Mouse (Mus musculus) intestine, embryonic 14.5 days (tissue): Measurements from ENCODE around the gene Lhx9. TPM values are rescaled to one million over a fixed set of nuclear protein-coding genes. Genes with fewer than 3 reads are reported as not detected.

ENCODE experiments used
- ATAC-seq: fragments of 200-750 bp; cut with Nextera tagmentation; replicated peaks from 2 replicates; pipeline ENCODE4 v1.8.0; 2017; ENCODE audit warnings: low read depth, moderate number of reproducible peaks, moderate TSS enrichment, moderate library complexity; ENCODE audit not compliant: low FRiP score, low TSS enrichment
- DNase-seq: peaks from one replicate; pipeline ENCODE4 v3.0.0-alpha.2; 2018; ENCODE audit warnings: low spot score
- H3K27ac ChIP-seq: fragments of 300-500 bp; sonication (generic); 2 replicates; pipeline ENCODE4 v1.5.1; 2014; ENCODE audit warnings: low read depth, mild to moderate bottlenecking, control low read depth
- H3K27me3 ChIP-seq: fragments of 300-500 bp; sonication (generic); replicated peaks from 2 replicates; pipeline ENCODE4 v1.6.1; 2014; ENCODE audit warnings: low read length, control low read depth; ENCODE audit not compliant: control insufficient read depth, insufficient read depth
- H3K36me3 ChIP-seq: fragments of 300-500 bp; sonication (generic); 2 replicates; pipeline ENCODE4 v1.6.1; 2014; ENCODE audit warnings: low read length, control low read depth; ENCODE audit not compliant: control insufficient read depth, insufficient read depth
- H3K4me1 ChIP-seq: fragments of 300-500 bp; sonication (generic); replicated peaks from 2 replicates; pipeline ENCODE4 v1.6.1; 2014; ENCODE audit warnings: low read length, control low read depth, mixed read lengths; ENCODE audit not compliant: control insufficient read depth, insufficient read depth
- H3K4me2 ChIP-seq: fragments of 300-500 bp; sonication (generic); 2 replicates; pipeline ENCODE4 v1.6.1; 2014; ENCODE audit warnings: low read length
- H3K4me3 ChIP-seq: fragments of 300-500 bp; sonication (generic); 2 replicates; pipeline ENCODE4 v1.5.1; 2014; ENCODE audit warnings: low read depth, low read length, control low read depth, mixed read lengths
- H3K9ac ChIP-seq: fragments of 300-500 bp; sonication (generic); 2 replicates; pipeline ENCODE4 v1.6.1; 2014; ENCODE audit warnings: mild to moderate bottlenecking, low read length
- H3K9me3 ChIP-seq: fragments of 300-500 bp; sonication (generic); 2 replicates; pipeline ENCODE4 v1.6.1; 2016; ENCODE audit warnings: low read length, control low read depth; ENCODE audit not compliant: control insufficient read depth
- WGBS: fragments of 180-500 bp; shearing (Covaris S2); extraction: QIAGEN DNeasy Blood & Tissue Kit; methylation state at CpG from one replicate; pipeline ENCODE4 v1.1.7; 2014; 5-methylcytosine and 5-hydroxymethylcytosine counted together
- polyA plus RNA-seq: library from polyadenylated mRNA; unstranded; fragments of >200 nt; fragmentation: Nextera tagmentation; extraction: Ambion mirVana; gene quantifications from 2 replicates; pipeline ENCODE4 v1.2.1, GENCODE M21; 2014

Lhx9 gene
- polyA plus RNA-seq, 1 experiment from 2014 or later = 0.05 TPM

DNA sequence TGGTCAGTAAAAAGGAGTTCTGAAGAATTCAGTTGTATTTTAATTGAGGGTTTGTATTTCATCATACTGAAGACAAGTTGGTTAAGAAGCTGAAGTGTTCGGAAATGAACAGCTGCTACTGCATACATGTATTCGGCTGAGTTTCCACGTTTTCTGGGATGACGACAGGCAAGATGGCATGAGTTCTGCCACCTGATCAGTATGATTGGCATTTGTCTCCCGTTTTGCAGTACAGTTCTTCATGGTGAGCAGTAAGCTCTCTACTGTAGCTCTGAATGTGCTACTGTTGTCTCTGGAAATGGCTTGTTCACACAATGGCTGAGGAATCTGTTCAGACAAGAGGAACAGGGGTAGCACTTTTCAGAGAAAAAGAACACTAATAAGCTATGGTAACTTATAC, 50.3 kb downstream of the Lhx9 start:
- H3K4me1 ChIP-seq = no peaks in the 10 kb centered on the region
- no peaks in the 10 kb centered on the region for H3K27me3 ChIP-seq
- whole genome bisulfite sequencing = 84% methylated on average over 5 of the region's 5 CpGs
- no peak overlapping the region for H3K27ac ChIP-seq
- H3K36me3 ChIP-seq = no peaks in the 10 kb centered on the region
- no peak overlapping the region for H3K4me3 ChIP-seq
- ATAC-seq (no peak), DNase-seq (no peak)
- no peak overlapping the region for H3K9ac ChIP-seq
- H3K9me3 ChIP-seq = no peaks in the 10 kb centered on the region
- no peak overlapping the region for H3K4me2 ChIP-seq

DNA sequence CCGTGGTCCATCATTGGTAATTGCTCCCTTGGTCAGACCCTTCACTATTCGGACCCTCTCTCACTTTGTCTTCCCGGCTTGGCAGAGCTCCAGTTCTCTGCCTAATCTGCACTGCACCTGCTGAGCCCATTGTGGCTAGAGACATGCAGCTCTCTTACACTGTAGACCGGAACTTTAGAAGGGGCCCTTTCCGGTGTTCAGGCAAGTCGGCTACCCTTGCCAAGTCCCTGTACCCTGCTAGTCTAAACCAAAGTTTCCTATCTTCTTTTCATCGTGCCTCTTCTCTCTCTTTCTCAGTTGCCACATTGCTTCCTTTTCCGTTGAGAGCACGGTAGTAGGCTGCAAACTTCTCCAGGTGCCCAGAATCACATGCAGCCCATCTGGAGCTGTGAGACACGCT, 62.5 kb downstream of the Lhx9 start:
- H3K27ac ChIP-seq = no peak overlapping the region
- DNase-seq = no peak
- no peak overlapping the region for H3K9ac ChIP-seq
- H3K36me3 ChIP-seq = no peaks in the 10 kb centered on the region
- no peak overlapping the region for H3K4me3 ChIP-seq
- no peaks in the 10 kb centered on the region for H3K4me1 ChIP-seq
- H3K9me3 ChIP-seq = no peaks in the 10 kb centered on the region
- WGBS = 80% methylated on average over 10 of the region's 10 CpGs
- ATAC-seq = no peak
- no peaks in the 10 kb centered on the region for H3K27me3 ChIP-seq
- no peak overlapping the region for H3K4me2 ChIP-seq

DNA sequence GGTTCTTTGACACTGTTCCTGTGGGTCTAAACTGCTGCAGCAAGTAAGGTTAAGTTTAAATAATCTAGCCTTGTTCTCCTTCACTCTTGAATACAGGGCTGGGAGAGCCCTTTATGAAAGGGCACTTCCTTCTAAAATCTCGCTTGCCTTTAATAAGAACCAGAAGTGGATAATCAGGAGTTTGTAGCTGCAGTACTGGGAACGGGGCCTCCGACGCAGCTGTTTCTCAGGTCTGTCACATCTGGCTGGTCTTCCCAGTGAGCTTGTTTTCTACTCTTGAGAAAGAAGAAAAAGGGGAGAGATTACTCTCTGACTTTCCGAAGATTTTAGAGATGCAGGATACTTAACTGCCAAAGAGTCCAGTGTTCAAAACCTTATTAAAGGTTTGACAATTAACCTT, 64.4 kb downstream of the Lhx9 start:
- Histone ChIP-seq H3K27me3 (no peaks in the 10 kb centered on the region), H3K4me3 (no peak overlapping the region), H3K9ac (no peak overlapping the region), H3K9me3 (no peaks in the 10 kb centered on the region), H3K4me1 (no peaks in the 10 kb centered on the region), H3K36me3 (no peaks in the 10 kb centered on the region), H3K27ac (no peak overlapping the region), H3K4me2 (no peak overlapping the region)
- 77% methylated on average over 5 of the region's 5 CpGs for WGBS
- ATAC-seq (no peak), DNase-seq (no peak)

Other genes with a start within 250 kb of the Lhx9 start
- 31.7 and 32.0 TPM in 2 replicates for gene Nek7, start 228.4 kb downstream of the Lhx9 start, polyA plus RNA-seq
- 43.9 and 46.1 TPM in 2 replicates for gene 2310009B15Rik, start 8.3 kb upstream of the Lhx9 start, polyA plus RNA-seq
- 10.2 and 11.6 TPM in 2 replicates for gene Dennd1b, start 114.9 kb upstream of the Lhx9 start, polyA plus RNA-seq